Mouse (Mus musculus) liver, embryonic 16.5 days (tissue): ENCODE measurements around the gene Sv2b. TPM values are rescaled to one million over a fixed set of nuclear protein-coding genes. Genes with fewer than 3 reads are reported as not detected.

Source experiments
- ATAC-seq: fragments of 200-750 bp; cut with Nextera tagmentation; 2 replicates; pipeline ENCODE4 v1.8.0; 2017; ENCODE audit warnings: low read depth, mild to moderate bottlenecking, moderate number of reproducible peaks, moderate library complexity
- H3K27ac ChIP-seq: fragments of 300-500 bp; sonication (generic); 2 replicates; pipeline ENCODE4 v1.5.1; 2014; ENCODE audit warnings: mild to moderate bottlenecking, low read length
- H3K27me3 ChIP-seq: fragments of 300-500 bp; sonication (generic); 2 replicates; pipeline ENCODE4 v1.6.1; 2014; ENCODE audit warnings: low read depth, low read length, mixed read lengths; ENCODE audit not compliant: control insufficient read depth, insufficient read depth
- H3K36me3 ChIP-seq: fragments of 300-500 bp; sonication (generic); 2 replicates; pipeline ENCODE4 v1.6.1; 2014; ENCODE audit warnings: mild to moderate bottlenecking; ENCODE audit not compliant: control insufficient read depth, insufficient read depth
- H3K4me1 ChIP-seq: fragments of 300-500 bp; sonication (generic); 2 replicates; pipeline ENCODE4 v1.6.1; 2014; ENCODE audit warnings: low read depth, low read length, mixed read lengths; ENCODE audit not compliant: control insufficient read depth
- H3K4me2 ChIP-seq: fragments of 300-500 bp; sonication (generic); 2 replicates; pipeline ENCODE4 v1.6.1; 2014; ENCODE audit warnings: low read depth, low read length, mixed read lengths
- H3K4me3 ChIP-seq: fragments of 300-500 bp; sonication (generic); 2 replicates; pipeline ENCODE4 v1.5.1; 2014; ENCODE audit warnings: low read depth, mild to moderate bottlenecking, low read length
- H3K9ac ChIP-seq: fragments of 300-500 bp; sonication (generic); 2 replicates; pipeline ENCODE4 v1.6.1; 2014; ENCODE audit warnings: low read depth, low read length
- H3K9me3 ChIP-seq: fragments of 300-500 bp; sonication (generic); replicated peaks from 2 replicates; pipeline ENCODE4 v1.6.1; 2016; ENCODE audit warnings: low read length; ENCODE audit not compliant: control insufficient read depth
- WGBS: fragments of 180-500 bp; shearing (Covaris S2); extraction: QIAGEN DNeasy Blood & Tissue Kit; methylation state at CpG from one replicate; pipeline ENCODE4 v1.1.7; 2014; ENCODE audit not compliant: insufficient replicate concordance; 5-methylcytosine and 5-hydroxymethylcytosine counted together
- polyA plus RNA-seq: library from polyadenylated mRNA; unstranded; fragments of >200 nt; fragmentation: Nextera tagmentation; extraction: Ambion mirVana; gene quantifications from 2 replicates; pipeline ENCODE4 v1.2.1, GENCODE M21; 2015

Gene Sv2b
- polyA plus RNA-seq, 1 experiment from 2014 or later: 0.02 TPM

DNA sequence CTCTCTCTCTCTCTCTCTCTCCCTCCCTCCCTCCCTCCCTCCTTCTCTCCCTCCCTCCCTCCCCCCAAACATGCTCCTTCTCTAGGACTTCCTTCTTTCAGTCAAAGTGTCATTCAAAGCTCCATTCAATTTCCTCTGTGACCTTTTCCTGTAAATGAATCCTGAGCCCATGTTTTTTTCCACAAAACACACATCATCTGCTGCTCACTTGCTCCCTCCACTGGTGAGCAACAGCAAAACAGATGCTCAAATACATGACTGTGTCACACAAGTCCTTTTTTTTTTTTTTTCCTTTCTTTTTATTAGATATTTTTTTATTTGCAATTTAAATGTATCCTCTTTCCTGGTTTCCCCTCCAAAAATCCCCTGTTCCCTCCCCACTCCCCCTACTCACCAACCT, 201.6 kb downstream of the Sv2b start:
- Histone ChIP-seq H3K9ac (no peak overlapping the region), H3K27me3 (no peaks in the 10 kb centered on the region), H3K4me1 (no peaks in the 10 kb centered on the region), H3K9me3 (no peaks in the 10 kb centered on the region), H3K27ac (no peak overlapping the region), H3K4me3 (no peak overlapping the region), H3K36me3 (no peaks in the 10 kb centered on the region), H3K4me2 (no peak overlapping the region)
- no peak for ATAC-seq

- 55% methylated on average over 1 of the region's 1 CpGs for WGBS
- no peak for ATAC-seq
- Histone ChIP-seq H3K27ac (no peak overlapping the region), H3K36me3 (no peaks in the 10 kb centered on the region), H3K4me3 (no peak overlapping the region), H3K9me3 (no peaks in the 10 kb centered on the region), H3K4me2 (no peak overlapping the region), H3K27me3 (no peaks in the 10 kb centered on the region), H3K4me1 (no peaks in the 10 kb centered on the region), H3K9ac (no peak overlapping the region)
Measured at GRCm38 (mm10) chr7:75103900-75104299, 205.2 kb downstream of the Sv2b start.

- no peaks in the 10 kb centered on the region for H3K9me3 ChIP-seq
- WGBS: 67% methylated on average over 17 of the region's 17 CpGs
- H3K4me1 ChIP-seq: no peaks in the 10 kb centered on the region
- no peak overlapping the region for H3K4me3 ChIP-seq
- H3K9ac ChIP-seq: no peak overlapping the region
- H3K27me3 ChIP-seq: no peaks in the 10 kb centered on the region
- no peak overlapping the region for H3K4me2 ChIP-seq
- no peak overlapping the region for H3K27ac ChIP-seq
- H3K36me3 ChIP-seq: no peaks in the 10 kb centered on the region
- no peak for ATAC-seq
Measured at GRCm38 (mm10) chr7:75102536-75103332, 206.3 kb downstream of the Sv2b start.

GRCm38 (mm10) chr7:75085473-75085872, 223.6 kb downstream of the Sv2b start:
- WGBS: 54% methylated on average over 4 of the region's 4 CpGs
- H3K36me3 ChIP-seq: no peaks in the 10 kb centered on the region
- H3K4me2 ChIP-seq: no peak overlapping the region
- H3K9me3 ChIP-seq: no peaks in the 10 kb centered on the region
- H3K4me1 ChIP-seq: no peaks in the 10 kb centered on the region
- no peak overlapping the region for H3K27ac ChIP-seq
- no peak for ATAC-seq
- H3K27me3 ChIP-seq: no peaks in the 10 kb centered on the region
- H3K9ac ChIP-seq: no peak overlapping the region
- no peak overlapping the region for H3K4me3 ChIP-seq

DNA sequence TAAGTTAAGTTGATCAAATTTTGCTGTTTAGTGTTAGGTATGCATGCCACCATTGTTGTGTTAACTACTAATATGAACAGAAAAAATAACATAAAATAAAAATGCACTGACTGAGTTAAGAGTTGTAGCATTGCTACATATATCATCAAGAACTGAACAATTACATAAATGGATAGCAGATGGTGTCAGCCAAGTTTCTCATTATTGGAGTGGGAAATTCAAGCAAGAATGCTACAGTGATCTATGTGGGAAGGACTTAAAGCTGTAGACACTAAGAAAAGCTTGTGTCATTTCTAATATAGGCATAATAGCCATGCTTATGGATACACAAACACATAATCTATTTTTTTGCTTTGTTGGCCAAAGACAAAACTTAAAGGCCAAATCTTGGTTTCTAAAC, 228.9 kb downstream of the Sv2b start:
- Histone ChIP-seq H3K4me1 (no peaks in the 10 kb centered on the region), H3K9me3 (no peaks in the 10 kb centered on the region), H3K36me3 (no peaks in the 10 kb centered on the region), H3K27ac (no peak overlapping the region), H3K4me2 (no peak overlapping the region), H3K9ac (no peak overlapping the region), H3K27me3 (no peaks in the 10 kb centered on the region), H3K4me3 (no peak overlapping the region)
- ATAC-seq: no peak

- H3K27ac ChIP-seq: no peak overlapping the region
- no peak overlapping the region for H3K4me3 ChIP-seq
- H3K27me3 ChIP-seq: no peaks in the 10 kb centered on the region
- WGBS: 73% methylated on average over 8 of the region's 8 CpGs
- no peak overlapping the region for H3K9ac ChIP-seq
- no peaks in the 10 kb centered on the region for H3K36me3 ChIP-seq
- H3K9me3 ChIP-seq: no peaks in the 10 kb centered on the region
- H3K4me1 ChIP-seq: no peaks in the 10 kb centered on the region
- H3K4me2 ChIP-seq: no peak overlapping the region
- ATAC-seq: no peak
Measured at GRCm38 (mm10) chr7:75077560-75078208, 231.4 kb downstream of the Sv2b start.

Other genes starting within 250 kb of the Sv2b start
- gene Akap13, start 146.3 kb upstream of the Sv2b start, polyA plus RNA-seq: 36.9 and 41.0 TPM in 2 replicates